Mouse (Mus musculus) forebrain, embryonic 11.5 days (tissue): Measurements from ENCODE around the gene Htra1. TPM values are rescaled to one million over a fixed set of nuclear protein-coding genes. Genes with fewer than 3 reads are reported as not detected.

Source experiments
- ATAC-seq: fragments of 200-750 bp; cut with Nextera tagmentation; replicated peaks from 2 replicates; pipeline ENCODE4 v1.8.0; 2017; ENCODE audit warnings: moderate TSS enrichment; ENCODE audit not compliant: low FRiP score
- DNase-seq: peaks from one replicate; pipeline ENCODE4 v3.0.0-alpha.2; 2017; ENCODE audit warnings: low spot score
- H3K27ac ChIP-seq: fragments of 300-500 bp; sonication (generic); 2 replicates; pipeline ENCODE4 v1.5.1; 2014; ENCODE audit warnings: low read depth, low read length
- H3K27me3 ChIP-seq: fragments of 300-500 bp; sonication (generic); 2 replicates; pipeline ENCODE4 v1.6.1; 2014; ENCODE audit warnings: mild to moderate bottlenecking, low read length, mixed read lengths; ENCODE audit not compliant: control insufficient read depth, insufficient read depth
- H3K36me3 ChIP-seq: fragments of 300-500 bp; sonication (generic); 2 replicates; pipeline ENCODE4 v1.6.1; 2014; ENCODE audit warnings: mild to moderate bottlenecking, low read length, moderate library complexity, mixed read lengths; ENCODE audit not compliant: control insufficient read depth, insufficient read depth
- H3K4me1 ChIP-seq: fragments of 300-500 bp; sonication (generic); replicated peaks from 2 replicates; pipeline ENCODE4 v1.6.1; 2014; ENCODE audit warnings: low read length, mixed read lengths; ENCODE audit not compliant: control insufficient read depth, insufficient read depth
- H3K4me2 ChIP-seq: fragments of 300-500 bp; sonication (generic); 2 replicates; pipeline ENCODE4 v1.6.1; 2014; ENCODE audit warnings: low read depth, mild to moderate bottlenecking, low read length, moderate library complexity, mixed read lengths; ENCODE audit not compliant: severe bottlenecking
- H3K4me3 ChIP-seq: fragments of 300-500 bp; sonication (generic); 2 replicates; pipeline ENCODE4 v1.5.1; 2014; ENCODE audit warnings: low read depth, low read length
- H3K9ac ChIP-seq: fragments of 300-500 bp; sonication (generic); 2 replicates; pipeline ENCODE4 v1.6.1; 2014; ENCODE audit warnings: low read length
- H3K9me3 ChIP-seq: fragments of 300-500 bp; sonication (generic); 2 replicates; pipeline ENCODE4 v1.6.1; 2016; ENCODE audit warnings: low read length, mixed read lengths; ENCODE audit not compliant: control insufficient read depth
- WGBS: fragments of 180-500 bp; shearing (Covaris S2); extraction: QIAGEN DNeasy Blood & Tissue Kit; methylation state at CpG from one replicate; pipeline ENCODE4 v1.1.7; 2014; 5-methylcytosine and 5-hydroxymethylcytosine counted together
- polyA plus RNA-seq: library from polyadenylated mRNA; unstranded; fragments of >200 nt; fragmentation: Nextera tagmentation; extraction: Ambion mirVana; gene quantifications from 2 replicates; pipeline ENCODE4 v1.2.1, GENCODE M21; 2014

The Htra1 gene
- polyA plus RNA-seq, 1 experiment from 2014 or later = 4.2 TPM

DNA sequence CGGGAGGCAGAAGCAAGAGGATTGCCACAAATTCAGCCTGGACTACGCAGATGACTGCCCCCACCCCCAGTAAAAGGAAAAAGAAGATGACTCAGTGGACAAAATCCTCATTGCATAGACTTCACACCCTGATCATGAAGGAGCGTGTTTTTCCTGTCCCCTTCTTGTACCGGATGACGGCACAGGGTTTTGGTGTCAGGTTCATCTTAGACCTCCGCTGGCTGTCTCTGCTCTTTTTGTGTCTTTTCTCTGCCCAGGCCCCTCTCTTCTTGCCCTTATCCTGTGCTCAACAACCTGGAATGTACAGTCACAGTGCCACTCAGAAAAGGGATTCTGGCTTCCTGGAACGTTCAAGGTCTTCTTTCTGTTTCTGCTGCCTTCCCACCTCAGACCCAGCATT is 14.6 kb downstream of the Htra1 start:
- H3K36me3 ChIP-seq = no peaks in the 10 kb centered on the region

DNA sequence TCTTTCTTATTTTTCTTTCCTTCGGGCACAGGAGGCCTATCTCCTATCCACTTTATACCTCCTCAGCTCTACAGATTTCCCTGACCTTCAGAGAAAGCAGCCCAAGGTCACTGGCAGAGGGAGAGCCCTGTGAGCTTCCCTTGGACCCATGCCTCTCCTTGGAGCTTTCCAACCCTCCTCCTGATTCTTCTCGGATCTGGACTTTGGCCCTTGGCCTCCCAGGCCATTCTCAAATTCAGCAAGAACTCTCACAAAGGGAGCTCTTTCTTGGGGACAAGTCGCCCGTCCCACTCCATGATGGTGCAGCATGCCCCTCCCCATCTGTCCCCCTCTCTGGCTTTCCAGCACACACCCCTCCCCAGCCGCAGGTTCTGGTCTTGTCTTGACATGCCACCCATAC is 15.1 kb downstream of the Htra1 start:
- H3K9ac ChIP-seq = no peak overlapping the region
- H3K27me3 ChIP-seq = no peaks in the 10 kb centered on the region
- no peaks in the 10 kb centered on the region for H3K4me1 ChIP-seq
- no peak overlapping the region for H3K4me2 ChIP-seq
- H3K36me3 ChIP-seq = no peaks in the 10 kb centered on the region
- no peak overlapping the region for H3K4me3 ChIP-seq
- no peak for DNase-seq
- no peaks in the 10 kb centered on the region for H3K9me3 ChIP-seq
- WGBS = 80% methylated on average over 5 of the region's 5 CpGs
- H3K27ac ChIP-seq = no peak overlapping the region
- ATAC-seq = no peak

More for the DNA sequence above, 14.6 kb downstream of the Htra1 start:
- Histone ChIP-seq H3K27ac (no peak overlapping the region), H3K4me3 (no peak overlapping the region), H3K4me2 (no peak overlapping the region), H3K9me3 (no peaks in the 10 kb centered on the region), H3K27me3 (no peaks in the 10 kb centered on the region), H3K9ac (no peak overlapping the region), H3K4me1 (no peaks in the 10 kb centered on the region)
- 92% methylated on average over 7 of the region's 7 CpGs for WGBS
- ATAC-seq = no peak
- DNase-seq = no peak

DNA sequence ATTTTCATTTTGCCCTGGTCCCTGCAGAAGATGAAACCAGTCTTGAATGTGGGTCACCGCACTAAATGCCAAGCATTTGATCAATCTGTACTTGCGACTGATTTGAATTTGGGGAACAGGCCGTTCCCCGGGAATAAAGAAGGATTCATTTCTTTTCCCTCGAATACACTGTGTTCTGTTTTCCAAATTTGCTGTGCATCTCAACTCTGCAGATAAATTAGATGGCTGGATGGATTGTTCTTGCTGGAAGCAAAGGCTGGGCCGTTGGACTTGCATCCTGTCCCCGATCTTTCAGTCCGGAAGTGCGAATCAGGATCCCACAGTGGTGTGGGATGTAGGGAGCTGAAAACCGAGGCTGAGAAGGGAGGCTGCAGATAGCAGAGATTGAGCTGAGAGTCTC is 17.5 kb downstream of the Htra1 start:
- Histone ChIP-seq H3K9me3 (no peaks in the 10 kb centered on the region), H3K4me1 (no peaks in the 10 kb centered on the region), H3K27ac (no peak overlapping the region), H3K36me3 (no peaks in the 10 kb centered on the region), H3K4me2 (no peak overlapping the region), H3K27me3 (no peaks in the 10 kb centered on the region), H3K4me3 (no peak overlapping the region), H3K9ac (no peak overlapping the region)
- 87% methylated on average over 10 of the region's 10 CpGs for WGBS
- no peak for DNase-seq
- no peak for ATAC-seq

DNA sequence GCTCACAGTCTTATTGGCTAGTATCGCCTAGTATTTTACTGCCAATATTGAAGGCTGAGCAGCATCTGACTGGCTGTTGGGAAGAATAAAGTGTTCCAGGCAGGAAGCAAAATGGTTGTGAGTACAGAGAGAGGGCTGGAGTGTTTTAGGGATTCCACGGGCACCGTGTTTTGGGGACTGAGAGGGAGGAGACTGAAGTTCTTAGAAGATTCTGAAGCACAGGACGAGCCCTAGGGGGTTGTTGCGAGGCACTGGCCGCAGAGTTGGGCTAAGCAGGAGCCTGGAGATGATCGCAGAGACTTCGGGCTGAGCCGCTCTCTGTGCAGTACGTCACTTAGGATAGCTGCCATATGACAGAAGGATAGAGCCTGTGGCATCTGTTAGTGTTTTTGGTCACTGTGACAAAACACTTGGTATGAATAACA is 18.3 kb downstream of the Htra1 start:
- H3K9me3 ChIP-seq = no peaks in the 10 kb centered on the region
- no peak for ATAC-seq

DNA sequence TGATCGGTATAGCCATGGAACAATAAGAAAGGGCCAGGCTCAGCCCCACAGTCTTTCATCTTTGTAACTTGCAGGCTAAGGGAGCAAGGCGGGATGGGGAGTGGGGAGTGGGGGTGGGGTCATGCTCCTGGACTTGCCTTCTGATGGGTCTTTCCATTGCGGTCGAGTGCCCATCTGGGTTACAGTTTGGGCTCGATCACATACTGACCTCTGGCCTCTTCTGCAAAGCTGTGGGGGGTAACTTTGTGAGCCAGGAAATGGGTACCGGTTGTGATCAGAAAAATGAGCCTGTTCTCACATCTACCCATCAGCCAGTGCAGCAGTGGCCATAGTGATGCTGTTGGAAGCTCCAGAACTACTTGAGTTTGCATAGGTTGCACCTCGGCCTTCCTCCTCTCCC is 22.6 kb downstream of the Htra1 start:
- H3K4me2 ChIP-seq = no peak overlapping the region
- H3K9me3 ChIP-seq = no peaks in the 10 kb centered on the region
- no peak overlapping the region for H3K27ac ChIP-seq
- no peak for DNase-seq
- H3K4me1 ChIP-seq = no peaks in the 10 kb centered on the region
- no peak for ATAC-seq
- H3K27me3 ChIP-seq = no peaks in the 10 kb centered on the region
- H3K4me3 ChIP-seq = no peak overlapping the region
- no peaks in the 10 kb centered on the region for H3K36me3 ChIP-seq
- H3K9ac ChIP-seq = no peak overlapping the region
- 55% methylated on average over 7 of the region's 7 CpGs for WGBS

More for the DNA sequence above, 18.3 kb downstream of the Htra1 start:
- H3K9ac ChIP-seq = no peak overlapping the region
- no peaks in the 10 kb centered on the region for H3K27me3 ChIP-seq
- no peaks in the 10 kb centered on the region for H3K36me3 ChIP-seq
- 87% methylated on average over 10 of the region's 10 CpGs for WGBS
- no peak overlapping the region for H3K4me3 ChIP-seq
- DNase-seq = no peak
- H3K4me2 ChIP-seq = no peak overlapping the region
- no peaks in the 10 kb centered on the region for H3K4me1 ChIP-seq
- no peak overlapping the region for H3K27ac ChIP-seq

DNA sequence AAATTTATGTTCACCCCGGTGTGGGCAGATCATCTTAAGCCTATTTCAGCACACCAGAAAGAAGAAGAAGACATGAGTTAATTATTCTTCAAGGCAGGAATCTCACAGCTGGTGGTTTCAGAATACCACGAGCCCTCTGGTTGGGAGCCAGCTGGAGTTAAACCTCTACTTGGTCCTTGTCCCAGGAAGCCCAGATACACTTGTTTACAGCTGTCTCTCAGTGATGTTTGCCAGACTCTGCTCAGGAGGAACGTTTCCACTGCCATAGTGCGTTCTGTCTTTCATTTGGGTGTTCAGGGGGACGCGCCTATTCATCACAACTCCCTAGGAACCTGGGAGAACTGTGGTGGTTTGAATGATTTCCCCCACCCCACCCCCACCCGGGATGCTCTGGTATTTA is 24.0 kb downstream of the Htra1 start:
- H3K4me1 ChIP-seq = no peaks in the 10 kb centered on the region
- H3K27ac ChIP-seq = no peak overlapping the region
- ATAC-seq (no peak), DNase-seq (no peak)
- H3K4me2 ChIP-seq = no peak overlapping the region
- H3K9ac ChIP-seq = no peak overlapping the region
- WGBS = 67% methylated on average over 7 of the region's 7 CpGs
- H3K27me3 ChIP-seq = no peaks in the 10 kb centered on the region
- H3K36me3 ChIP-seq = no peaks in the 10 kb centered on the region
- H3K9me3 ChIP-seq = no peaks in the 10 kb centered on the region
- H3K4me3 ChIP-seq = no peak overlapping the region

DNA sequence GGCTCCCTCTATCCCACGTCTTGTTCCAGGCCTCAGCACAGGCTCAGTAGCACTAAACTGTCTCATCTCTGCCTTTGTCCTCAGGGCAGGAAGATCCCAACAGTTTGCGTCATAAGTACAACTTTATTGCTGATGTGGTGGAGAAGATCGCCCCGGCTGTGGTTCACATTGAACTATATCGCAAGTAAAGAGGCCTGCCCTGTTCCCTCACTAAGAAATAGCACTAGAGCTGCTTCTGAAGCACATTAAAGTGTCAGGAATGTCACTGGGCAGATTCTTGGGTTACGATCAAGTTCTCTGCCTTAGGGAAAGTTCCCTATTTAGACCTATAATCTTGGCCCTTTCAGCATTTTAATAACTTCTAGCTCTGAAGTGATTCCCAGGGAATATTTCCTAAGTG is 25.5 kb downstream of the Htra1 start:
- Histone ChIP-seq H3K9me3 (no peaks in the 10 kb centered on the region), H3K4me2 (no peak overlapping the region), H3K9ac (no peak overlapping the region), H3K27me3 (no peaks in the 10 kb centered on the region), H3K27ac (no peak overlapping the region), H3K4me3 (no peak overlapping the region), H3K4me1 (no peaks in the 10 kb centered on the region; the same call in 1 of the 2 replicates), H3K36me3 (no peaks in the 10 kb centered on the region)
- ATAC-seq (no peak), DNase-seq (no peak)
- 89% methylated on average over 6 of the region's 6 CpGs for WGBS

DNA sequence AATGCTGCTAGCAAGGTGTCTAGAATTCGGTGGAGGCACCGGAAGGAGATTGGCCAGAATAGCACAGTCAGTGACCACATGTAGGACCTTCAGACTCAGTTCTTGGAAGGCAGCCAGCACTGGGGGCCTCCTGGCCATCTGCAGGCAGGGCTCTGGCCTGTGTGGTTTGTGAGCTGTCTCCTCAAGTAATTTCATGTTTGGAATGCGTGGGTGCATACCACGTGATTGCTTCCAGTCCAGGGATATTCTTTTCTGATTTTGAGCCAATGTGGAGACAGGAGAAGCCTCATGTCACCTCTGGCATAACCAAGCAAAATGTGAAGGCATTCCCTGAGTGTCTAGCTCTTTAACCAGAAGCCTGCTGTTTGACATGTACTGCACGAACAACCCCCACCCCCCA is 28.8 kb downstream of the Htra1 start:
- Histone ChIP-seq H3K27me3 (no peaks in the 10 kb centered on the region), H3K36me3 (no peaks in the 10 kb centered on the region), H3K9me3 (no peaks in the 10 kb centered on the region), H3K9ac (no peak overlapping the region), H3K4me2 (no peak overlapping the region), H3K27ac (no peak overlapping the region), H3K4me1 (no peaks in the 10 kb centered on the region; the same call in 1 of the 2 replicates), H3K4me3 (no peak overlapping the region)
- no peak for ATAC-seq
- WGBS = 80% methylated on average over 5 of the region's 5 CpGs
- no peak for DNase-seq

DNA sequence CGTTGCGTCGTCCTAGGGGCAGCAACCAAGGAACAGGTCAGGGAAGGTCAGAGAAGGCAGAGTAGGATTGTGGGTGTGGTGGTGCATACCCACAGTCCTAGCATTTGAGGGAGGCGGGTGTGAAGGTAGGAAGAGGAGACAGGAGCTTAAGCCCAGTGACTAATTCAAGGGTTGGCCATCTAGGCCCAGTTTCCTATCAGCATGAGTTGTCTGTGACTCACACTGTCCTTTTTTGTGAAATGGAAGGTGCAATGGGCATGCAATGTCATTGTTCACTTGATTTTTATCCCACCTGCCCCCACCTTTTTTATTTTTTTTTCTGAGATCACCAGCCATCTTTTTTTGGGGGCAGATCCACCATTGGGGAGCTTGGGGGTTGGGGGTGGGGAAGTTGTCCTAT is 29.5 kb downstream of the Htra1 start:
- Histone ChIP-seq H3K36me3 (no peaks in the 10 kb centered on the region), H3K9ac (no peak overlapping the region), H3K4me1 (no peaks in the 10 kb centered on the region; the same call in 1 of the 2 replicates), H3K27me3 (no peaks in the 10 kb centered on the region), H3K27ac (no peak overlapping the region), H3K9me3 (no peaks in the 10 kb centered on the region), H3K4me2 (no peak overlapping the region), H3K4me3 (no peak overlapping the region)
- ATAC-seq (no peak), DNase-seq (no peak)
- 83% methylated on average over 4 of the region's 4 CpGs for WGBS
